Mouse (Mus musculus): ENCODE results near the gene Fmnl3. TPM values are rescaled to one million over a fixed set of nuclear protein-coding genes. Genes with fewer than 3 reads are reported as not detected.

Fmnl3 gene
- total and polyA plus RNA-seq, 3 experiments: 24.2 to 49.3 (median 28.6) TPM

- TF ChIP-seq RAD21 (IDR thresholded peaks at IDR 0.05; ENCODE audit: low read depth, low read length): no peak
Measured at GRCm38 (mm10) chr15:99325598-99325997, 44.7 kb downstream of the Fmnl3 start (continued).

- Histone ChIP-seq H3K4me3 (replicated peaks in 1 of 3; ENCODE audit: low read depth in 2 of 3, low read length in 2 of 3, poor library complexity in 1 of 3) (no peak overlapping the region), H3K27ac (ENCODE audit: insufficient read depth, low read depth) (no peak overlapping the region), H3K27me3 (replicated peaks) (no peaks in the 10 kb centered on the region), H3K36me3 (replicated peaks in 1 of 2; ENCODE audit: control insufficient read depth in 1 of 2, insufficient read depth in 1 of 2, low read length in 1 of 2) (peaks cover 78 to 97% of the 10 kb centered on the region in 2 experiments), H3K4me2 (ENCODE audit: insufficient read depth, low read depth, poor library complexity, severe bottlenecking) (no peak overlapping the region), H3K4me1 (ENCODE audit: control insufficient read depth in 1 of 2, insufficient read depth in 2 of 2) (no peaks in the 10 kb centered on the region), H3K79me2 (replicated peaks; ENCODE audit: control insufficient read depth, extremely low read depth, insufficient read depth, poor library complexity, severe bottlenecking) (no peaks in the 10 kb centered on the region), H3K9ac (ENCODE audit: insufficient read depth, low read depth) (no peak overlapping the region), H3K9me3 (replicated peaks; ENCODE audit: low read length) (peaks cover 9% of the 10 kb centered on the region)
- TF ChIP-seq JUN (IDR thresholded peaks at IDR 0.05; ENCODE audit: insufficient read depth, low read depth, low read length): no peak
- no peak for TF ChIP-seq GABPA (IDR thresholded peaks at IDR 0.05; ENCODE audit: insufficient replicate concordance, low read depth, low read length)
- no peak for TF ChIP-seq SIN3A (IDR thresholded peaks at IDR 0.05; ENCODE audit: low read length)
- dilution Hi-C loops (cut with MboI; ENCODE audit: extremely low pct_ligation_motif_present, extremely low pct_unique_long_range_greater_than_20kb, low sequenced_read_pairs): no loop called here
- no peak for DNase-seq (ENCODE audit: extremely low read depth)
- in situ Hi-C loops (cut with MboI; ENCODE audit: low pct_ligation_motif_present, low pct_unique_long_range_greater_than_20kb, low sequenced_read_pairs): no loop called here
Measured at GRCm38 (mm10) chr15:99324151-99324550, 46.1 kb downstream of the Fmnl3 start.

- DNase-seq (ENCODE audit: extremely low read depth): no peak
- H3K4me2 ChIP-seq (ENCODE audit: insufficient read depth, low read depth, poor library complexity, severe bottlenecking): no peak overlapping the region
- no peaks in the 10 kb centered on the region for H3K27me3 ChIP-seq (replicated peaks)
- no peak for TF ChIP-seq MXI1 (IDR thresholded peaks at IDR 0.05; ENCODE audit: low read depth, low read length)
- TF ChIP-seq CHD1 (IDR thresholded peaks at IDR 0.05; ENCODE audit: low read depth, low read length): no peak
- TF ChIP-seq CTCF (conservative IDR thresholded peaks at IDR 0.05 in 1 of 2, IDR thresholded peaks at IDR 0.05 in 1 of 2; ENCODE audit: low read depth in 2 of 2, low read length in 2 of 2): no peak
- TF ChIP-seq PAX5 (IDR thresholded peaks at IDR 0.05; ENCODE audit: low read length): no peak
- TF ChIP-seq MAZ (IDR thresholded peaks at IDR 0.05; ENCODE audit: low read depth, low read length): no peak
- TF ChIP-seq ELF1 (IDR thresholded peaks at IDR 0.05; ENCODE audit: low read depth, low read length): no peak
- TF ChIP-seq ZKSCAN1 (IDR thresholded peaks at IDR 0.05; ENCODE audit: borderline replicate concordance, low read depth, low read length): no peak
- no peak for TF ChIP-seq ETS1 (conservative IDR thresholded peaks at IDR 0.05; ENCODE audit: low read depth, low read length)
- no peak for TF ChIP-seq SIN3A (IDR thresholded peaks at IDR 0.05; ENCODE audit: low read length)
- no peak for TF ChIP-seq MAX (IDR thresholded peaks at IDR 0.05; ENCODE audit: low read length)
- TF ChIP-seq E2F4 (IDR thresholded peaks at IDR 0.05; ENCODE audit: insufficient replicate concordance, low read depth, low read length): no peak
- TF ChIP-seq NRF1 (IDR thresholded peaks at IDR 0.05; ENCODE audit: low read depth, low read length): no peak
- no peak for TF ChIP-seq KAT2A (IDR thresholded peaks at IDR 0.05; ENCODE audit: insufficient replicate concordance, low read length)
- H3K4me1 ChIP-seq (ENCODE audit: control insufficient read depth in 1 of 2, insufficient read depth in 2 of 2): no peaks in the 10 kb centered on the region; a peak in 1 of 4 replicates
- no peaks in the 10 kb centered on the region for H3K79me2 ChIP-seq (replicated peaks; ENCODE audit: control insufficient read depth, extremely low read depth, insufficient read depth, poor library complexity, severe bottlenecking)
- in situ Hi-C loops (cut with MboI; ENCODE audit: low pct_ligation_motif_present, low pct_unique_long_range_greater_than_20kb, low sequenced_read_pairs) (no loop called here), dilution Hi-C loops (cut with MboI; ENCODE audit: extremely low pct_ligation_motif_present, extremely low pct_unique_long_range_greater_than_20kb, low sequenced_read_pairs) (no loop called here)
- no peak overlapping the region for H3K9ac ChIP-seq (ENCODE audit: insufficient read depth, low read depth)
- H3K27ac ChIP-seq (ENCODE audit: insufficient read depth, low read depth): no peak overlapping the region
- no peaks in the 10 kb centered on the region for H3K9me3 ChIP-seq (replicated peaks; ENCODE audit: low read length)
- H3K4me3 ChIP-seq (replicated peaks in 1 of 3; ENCODE audit: low read depth in 2 of 3, low read length in 2 of 3, poor library complexity in 1 of 3): no peak overlapping the region
- H3K36me3 ChIP-seq (replicated peaks in 1 of 2; ENCODE audit: control insufficient read depth in 1 of 2, insufficient read depth in 1 of 2, low read length in 1 of 2): peaks cover 87 to 98% of the 10 kb centered on the region in 2 experiments
Measured at GRCm38 (mm10) chr15:99320978-99321377, 49.3 kb downstream of the Fmnl3 start.
